Mouse (Mus musculus) central nervous system, embryonic 14 days (tissue): ENCODE measurements around the gene Zfp280b. TPM values are rescaled to one million over a fixed set of nuclear protein-coding genes. Genes with fewer than 3 reads are reported as not detected.

Source experiments
- polyA plus RNA-seq: library from polyadenylated mRNA; depleted of rRNA; stranded (reverse); fragments of >200 nt; gene quantifications from 2 replicates; pipeline ENCODE4 v1.2.3, GENCODE M21; 2012; rRNA removed

Gene Zfp280b
- 11.0 and 13.2 TPM in 2 replicates for polyA plus RNA-seq

GRCm38 (mm10) chr10:76032402-76033118 lies at the start of gene Zfp280b:
TSS of gene Zfp280b (plus strand) at chr10:76032650.

Other genes with a start within 250 kb of the Zfp280b start
- gene Gstt1, start 234.1 kb upstream of the Zfp280b start, polyA plus RNA-seq, result 10.6 and 12.6 TPM in 2 replicates
- 0.08 TPM in 1 of 2 replicates, not detected in the other for gene Gstt4, start 210.1 kb upstream of the Zfp280b start, polyA plus RNA-seq
- gene Gstt2, start 195.2 kb upstream of the Zfp280b start, polyA plus RNA-seq, result 10.4 and 14.7 TPM in 2 replicates
- gene Mif, start 172.4 kb upstream of the Zfp280b start, polyA plus RNA-seq, result 1,561 and 1,730 TPM in 2 replicates
- 2.6 and 4.1 TPM in 2 replicates for gene Derl3, start 139.2 kb upstream of the Zfp280b start, polyA plus RNA-seq
- 147 TPM in 2 replicates for gene Smarcb1, start 111.0 kb upstream of the Zfp280b start, polyA plus RNA-seq
- 25.8 and 31.6 TPM in 2 replicates for gene Chchd10, start 99.5 kb upstream of the Zfp280b start, polyA plus RNA-seq
- 33.8 and 48.8 TPM in 2 replicates for gene Mmp11, start 96.2 kb upstream of the Zfp280b start, polyA plus RNA-seq
- 0.63 and 0.96 TPM in 2 replicates for gene Gm867, start 92.0 kb upstream of the Zfp280b start, polyA plus RNA-seq
- 0.21 and 0.23 TPM in 2 replicates for gene Vpreb3, start 89.6 kb upstream of the Zfp280b start, polyA plus RNA-seq
- gene Gm5134, start 78.1 kb upstream of the Zfp280b start, polyA plus RNA-seq, result 0.08 and 0.11 TPM in 2 replicates
- gene Slc5a4b, start 78.3 kb downstream of the Zfp280b start, polyA plus RNA-seq, result not detected in 2 replicates
- gene Slc5a4a, start 114.8 kb downstream of the Zfp280b start, polyA plus RNA-seq, result 0.09 and 0.26 TPM in 2 replicates
- 253 and 256 TPM in 2 replicates for gene Prmt2, start 205.2 kb downstream of the Zfp280b start, polyA plus RNA-seq
- 1.6 and 9.6 TPM in 2 replicates for gene S100b, start 221.2 kb downstream of the Zfp280b start, polyA plus RNA-seq